Mouse (Mus musculus) gastrocnemius, postnatal 25 days (tissue): ENCODE results near the gene Cdcp1. TPM values are rescaled to one million over a fixed set of nuclear protein-coding genes. Genes with fewer than 3 reads are reported as not detected.

Experiments used
- DNase-seq: peaks from one replicate; pipeline ENCODE4 v3.0.0; 2022
- total RNA-seq, 2 experiments: library from RNA; stranded (reverse); gene quantifications; 1 replicate in 1 of 2; 2 replicates in 1 of 2; pipeline ENCODE4 v1.2.3; 2021

Gene Cdcp1
- total RNA-seq, 2 experiments from 2014 or later: not detected

DNA sequence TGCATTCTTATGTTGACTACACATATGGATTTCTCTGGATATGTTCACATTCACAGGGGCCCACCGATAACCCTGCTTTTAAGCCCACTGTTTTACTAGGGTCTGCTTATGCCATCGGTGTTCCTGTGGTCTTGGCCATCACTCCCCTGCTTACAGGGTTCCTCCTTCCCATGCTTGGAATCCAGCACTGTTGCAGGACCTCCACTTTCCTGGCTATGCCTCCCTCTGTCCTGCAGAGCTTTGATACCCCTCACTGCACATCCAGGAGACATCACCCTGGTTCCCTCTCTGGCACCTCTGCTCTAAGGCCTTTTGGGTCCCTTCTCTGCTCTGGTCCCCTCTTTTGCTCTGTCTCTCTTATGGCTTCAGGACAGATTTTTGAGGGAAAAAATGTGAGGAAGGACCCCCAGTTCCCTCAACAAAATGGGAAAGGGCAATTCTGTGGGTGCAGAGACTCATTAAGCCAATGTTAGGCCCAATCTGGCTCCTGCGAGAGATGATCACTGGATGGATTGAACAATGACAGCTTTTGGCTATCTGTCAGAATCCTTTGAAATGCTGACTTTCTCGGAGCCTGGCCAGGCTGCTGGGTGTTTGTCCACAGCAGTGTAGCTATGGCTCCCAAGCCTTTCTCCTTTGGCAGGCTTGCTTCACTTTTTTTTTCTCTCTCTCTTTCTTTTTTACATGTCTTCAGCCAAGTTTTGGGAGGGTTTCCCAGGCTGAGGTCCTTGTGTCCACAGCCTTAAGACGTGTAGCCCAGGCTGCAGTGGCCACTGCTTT lies 65.4 kb downstream of the Cdcp1 start, which contains the start of gene Clec3b:
Gene Clec3b (plus strand): TSS at position 706 of the 780 bp plus-strand sequence.
- peak; percentile 68 for DNase-seq

DNA sequence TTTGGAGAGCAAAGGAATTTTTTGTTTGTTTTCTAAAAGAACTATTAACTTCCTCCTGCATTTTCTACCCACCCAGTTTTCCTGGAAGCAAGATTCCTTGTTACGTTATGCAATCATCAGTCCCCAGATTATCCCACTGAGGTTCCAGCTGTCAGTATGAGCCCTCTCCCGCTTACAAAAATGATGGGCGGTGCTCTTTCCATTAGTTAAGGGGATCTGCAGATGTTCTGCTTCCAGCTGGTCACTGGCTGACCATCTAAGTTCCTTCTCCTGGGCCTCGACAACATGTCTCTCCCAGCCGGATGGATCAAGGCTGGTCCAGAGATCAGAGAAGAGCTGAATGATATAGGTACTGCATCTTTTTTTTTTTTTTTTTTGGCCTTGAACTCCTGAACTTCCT lies 67.4 kb downstream of the Cdcp1 start:
- DNase-seq: peak; percentile 70

DNA sequence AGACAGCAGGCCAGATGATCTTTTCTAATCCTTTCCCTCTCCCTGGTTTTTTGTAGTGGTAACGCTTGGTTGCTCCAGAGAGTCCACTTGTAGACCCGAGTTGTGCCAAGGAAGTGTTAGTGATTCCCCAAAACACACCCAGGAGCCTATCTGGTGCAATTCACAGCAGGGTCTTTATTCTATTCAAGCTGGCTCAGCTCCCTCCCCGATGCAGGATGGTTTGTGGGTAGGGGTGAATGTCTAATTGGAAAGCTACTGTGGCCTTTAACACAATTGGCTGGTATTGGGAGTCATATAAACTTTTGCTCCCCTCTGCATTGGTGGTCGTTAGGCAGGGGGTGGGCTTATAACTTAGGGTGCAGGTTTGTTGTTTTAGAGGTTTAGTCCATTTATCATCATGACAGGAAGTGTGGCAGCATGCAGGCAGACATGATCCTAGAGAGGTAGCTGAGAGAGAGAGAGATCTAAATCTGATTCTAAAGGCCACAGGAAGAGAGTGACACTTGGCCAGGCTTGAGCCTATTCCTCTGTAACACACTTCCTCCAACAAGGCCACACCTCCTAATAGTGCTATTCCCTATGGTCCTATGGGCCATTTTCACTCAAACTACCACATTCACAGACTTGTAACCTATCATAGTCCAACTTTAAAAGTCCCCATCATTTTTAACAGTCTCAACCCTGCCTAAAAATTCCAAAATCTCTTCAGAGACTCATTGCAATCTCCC lies 75.8 kb downstream of the Cdcp1 start:
- no peak for DNase-seq

DNA sequence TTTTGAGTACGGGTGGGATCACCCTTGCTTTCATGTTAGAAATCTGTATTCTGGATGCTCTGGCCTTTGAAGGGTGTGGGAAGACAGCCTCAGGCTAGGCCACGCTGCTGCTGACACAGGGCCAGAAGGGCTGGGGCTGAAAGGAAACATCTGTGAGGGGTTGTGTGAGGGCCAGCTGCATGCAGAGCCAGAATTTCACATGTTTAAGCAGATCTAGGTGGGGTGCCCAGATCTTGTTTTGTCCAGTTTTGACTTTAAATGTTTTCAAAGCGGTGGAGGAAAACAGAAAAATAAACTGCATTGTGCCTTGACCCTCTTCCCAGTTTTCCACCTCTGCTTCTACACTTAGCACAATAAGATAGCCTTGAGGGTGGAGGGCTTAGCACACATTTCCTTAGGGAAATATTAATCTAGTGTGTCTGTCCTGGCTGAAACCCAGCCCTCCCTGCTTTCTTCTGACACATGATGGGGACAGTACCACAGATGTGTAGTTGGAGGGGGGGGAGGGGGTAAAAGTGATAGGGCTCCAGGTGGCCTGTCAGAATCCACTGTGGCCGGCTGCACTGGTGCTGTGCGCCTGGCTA lies 76.9 kb downstream of the Cdcp1 start:
- peak; percentile 81 for DNase-seq

DNA sequence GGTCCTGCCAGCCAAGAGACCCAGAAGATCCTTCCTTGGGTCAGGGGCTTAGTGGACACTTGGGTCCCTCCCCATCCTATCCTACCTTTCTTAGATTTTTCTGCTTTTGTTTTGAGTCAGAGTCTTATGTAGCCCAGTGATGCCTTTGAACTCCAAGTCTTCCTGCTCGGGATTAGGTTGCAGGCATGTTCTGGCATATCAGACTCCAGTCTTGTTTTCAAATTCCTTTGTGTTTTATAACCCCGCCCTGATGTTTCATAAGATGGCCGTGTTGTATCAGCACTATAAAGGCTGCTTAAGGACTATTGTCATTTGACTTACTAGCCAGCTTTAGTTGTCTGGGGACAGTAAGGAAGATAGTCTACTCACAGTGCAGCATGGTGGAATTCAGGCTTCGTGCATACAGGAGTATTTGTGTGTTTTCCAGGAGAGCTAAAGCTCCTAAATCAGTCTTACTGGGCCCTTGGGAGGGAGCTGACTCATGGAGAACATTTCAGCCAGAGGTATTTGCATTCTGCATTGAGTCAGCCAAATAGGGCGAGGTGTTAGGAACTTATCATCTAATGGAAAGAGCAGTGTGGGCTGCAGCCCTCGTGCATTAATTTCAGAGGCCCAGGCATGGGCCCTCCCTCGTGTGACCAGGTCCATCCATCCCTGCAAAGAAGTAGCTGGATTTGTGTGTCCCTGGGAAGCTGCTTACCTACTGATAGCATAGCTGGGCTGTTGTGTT lies 78.7 kb downstream of the Cdcp1 start:
- DNase-seq: peak; percentile 46

DNA sequence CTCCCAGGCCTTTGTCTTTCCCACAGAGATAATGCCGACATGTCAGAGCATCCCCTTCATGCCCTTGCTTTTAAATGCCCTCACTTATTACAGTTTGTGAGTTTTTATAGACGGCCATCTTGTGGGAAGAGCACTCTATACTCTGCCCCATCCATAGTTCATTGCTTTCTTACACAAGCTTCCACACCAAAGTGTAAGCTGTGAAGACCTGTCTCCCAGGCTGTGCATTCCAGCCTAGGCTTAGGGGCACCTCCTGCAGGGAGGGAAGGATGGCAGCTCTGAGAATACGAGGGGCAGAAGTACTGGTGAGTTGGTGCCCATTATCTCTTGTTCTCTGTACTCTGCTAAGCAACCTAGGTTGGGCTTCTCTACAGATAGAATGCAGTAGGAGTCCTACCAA lies 82.8 kb downstream of the Cdcp1 start:
- DNase-seq: no peak

DNA sequence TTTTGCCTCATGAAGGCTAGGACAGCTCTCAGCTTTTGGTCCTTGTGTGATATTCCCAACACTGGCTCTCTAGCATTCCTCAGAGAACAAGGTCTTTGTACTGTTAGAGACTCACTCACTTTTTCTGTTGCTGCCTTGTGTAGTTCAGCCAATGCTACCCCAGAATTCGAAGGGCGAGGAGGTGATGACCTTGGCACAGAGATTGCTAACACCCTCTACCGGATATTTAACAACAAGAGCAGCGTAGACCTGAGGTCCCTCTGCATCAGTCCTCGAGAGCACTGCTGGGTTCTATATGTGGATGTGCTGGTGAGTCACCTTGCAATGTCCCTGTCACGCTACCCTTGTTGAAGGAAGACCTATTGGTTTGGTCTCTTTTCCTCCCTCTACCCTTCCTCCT lies 88.2 kb downstream of the Cdcp1 start:
- DNase-seq: no peak

DNA sequence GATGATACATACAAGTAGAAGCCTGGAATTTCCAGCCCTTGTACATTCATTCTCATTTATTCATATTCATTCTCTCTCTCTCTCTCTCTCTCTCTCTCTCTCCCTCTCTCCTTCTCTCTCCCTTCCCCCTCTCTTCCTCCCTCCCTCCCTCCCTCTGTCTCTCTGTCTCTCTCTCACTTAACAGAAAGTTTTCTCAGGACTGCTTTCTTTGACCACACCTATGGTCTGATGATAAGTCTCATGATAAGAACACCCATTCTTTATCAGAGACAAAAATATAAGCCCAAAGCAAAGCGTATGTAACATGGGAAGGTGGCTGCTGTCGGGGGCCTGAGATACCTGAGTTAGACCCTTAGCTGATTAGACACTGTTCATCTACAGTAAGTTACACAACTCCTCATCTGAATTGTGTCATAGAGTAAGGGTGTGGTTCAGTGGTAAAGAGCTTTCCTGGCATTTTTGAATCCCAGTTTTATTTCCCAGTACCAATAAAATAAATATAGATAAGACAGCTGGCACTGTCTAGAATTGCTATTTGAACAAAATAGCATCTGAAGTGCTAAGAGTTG lies 91.3 kb downstream of the Cdcp1 start:
- no peak for DNase-seq

DNA sequence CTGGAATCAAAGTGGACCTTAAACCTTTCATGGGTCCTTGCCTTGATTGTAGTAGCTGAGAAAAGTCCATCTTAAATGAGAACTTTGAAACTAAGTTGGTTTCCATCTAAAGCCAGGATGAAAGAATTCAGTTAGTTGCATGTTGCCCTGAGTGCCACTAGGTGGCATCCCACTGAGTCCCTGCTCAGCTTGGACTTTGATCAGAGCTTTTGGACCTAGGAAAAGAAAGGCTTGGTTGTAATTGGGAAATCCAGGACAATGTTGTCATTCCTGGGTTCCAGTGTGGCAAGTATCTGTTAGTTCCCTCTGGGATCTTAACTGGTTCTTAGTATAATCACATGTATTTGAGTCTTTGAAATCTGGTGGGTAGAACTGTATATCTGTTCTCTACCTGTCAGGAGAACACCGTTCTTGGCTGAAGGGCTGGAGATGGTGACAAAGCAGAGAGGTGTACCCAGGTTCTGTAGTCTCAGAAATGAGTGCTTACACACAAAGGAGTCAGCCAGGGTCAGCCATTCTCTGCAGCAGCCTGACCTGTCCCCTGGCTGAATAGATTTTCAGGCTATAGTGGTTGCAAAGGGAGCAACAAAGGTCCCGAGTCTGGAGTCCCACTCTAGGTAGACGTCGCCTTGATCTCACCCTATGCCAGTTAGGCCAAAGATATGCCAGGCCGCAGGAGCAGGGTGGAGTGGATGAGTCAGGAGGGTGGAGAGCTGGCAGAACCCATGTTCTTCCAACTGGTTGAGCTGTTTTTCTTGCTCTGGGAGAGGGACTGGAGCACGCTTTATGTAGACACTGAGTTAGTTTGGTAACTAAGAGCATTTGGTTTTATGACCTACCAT lies 92.0 kb downstream of the Cdcp1 start:
- no peak for DNase-seq

DNA sequence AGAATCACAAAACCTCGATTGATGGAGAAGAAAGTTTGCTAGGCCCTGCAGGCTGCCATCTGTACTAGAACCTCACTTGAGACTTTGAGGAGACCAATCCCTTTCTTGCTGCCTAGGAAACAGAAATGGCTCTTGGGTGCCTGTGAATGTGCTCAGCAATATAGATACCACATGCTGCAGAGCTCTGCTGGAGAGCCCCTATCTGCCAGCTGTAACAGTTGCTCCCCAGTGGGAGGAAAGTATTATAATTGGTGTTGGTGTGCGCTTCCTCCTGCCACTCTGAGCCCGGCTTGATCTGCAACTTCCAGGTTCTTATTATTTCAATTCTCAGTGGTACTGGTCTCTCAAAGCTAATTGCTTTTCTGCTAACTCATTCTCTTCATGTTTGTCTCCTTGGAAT lies 92.8 kb downstream of the Cdcp1 start:
- no peak for DNase-seq

Other genes with a start within 250 kb of the Cdcp1 start
- gene Tmem42, start 194.7 kb downstream of the Cdcp1 start, total RNA-seq: 1 to 10 TPM; 9.0 to 9.2 TPM
- gene Tgm4, start 181.3 kb downstream of the Cdcp1 start, total RNA-seq: under 1 TPM in 1 of 2 experiments, not detected in 1; 0.35 TPM
- 10 to 100 TPM; 48.5 to 49.5 TPM for gene Zdhhc3, start 102.8 kb downstream of the Cdcp1 start, total RNA-seq
- 10 to 100 TPM; 17.3 to 19.6 TPM for gene Exosc7, start 102.8 kb downstream of the Cdcp1 start, total RNA-seq
- gene Clec3b, start 65.1 kb downstream of the Cdcp1 start, total RNA-seq: 10 to 100 TPM; 44.1 to 65.2 TPM
- 1 to 10 TPM in 1 of 2 experiments, under 1 TPM in 1; 1.00 to 3.1 TPM for gene Tmem158, start 44.7 kb upstream of the Cdcp1 start, total RNA-seq
- 10 to 100 TPM; 42.2 to 49.0 TPM for gene Lars2, start 150.9 kb upstream of the Cdcp1 start, total RNA-seq